Mouse (Mus musculus) erythroblast, embryonic 14.5 days (primary cell): ENCODE measurements around the gene Npsr1.

Experiments used
- GATA1 ChIP-seq: IDR thresholded peaks from 2 replicates; pipeline ENCODE4 v1.6.1; 2012; ENCODE audit warnings: low read length, inconsistent platforms, mixed read lengths
- TAL1 ChIP-seq: IDR thresholded peaks from 3 replicates; pipeline ENCODE4 v1.6.1; 2012; ENCODE audit warnings: low read length, inconsistent platforms, mixed read lengths

- TF ChIP-seq GATA1 (no peak), TAL1 (no peak)
These were observed 187.6 kb downstream of the Npsr1 start for GRCm38 (mm10) chr9:24285419-24285818.
